In the genomic region with DNA sequence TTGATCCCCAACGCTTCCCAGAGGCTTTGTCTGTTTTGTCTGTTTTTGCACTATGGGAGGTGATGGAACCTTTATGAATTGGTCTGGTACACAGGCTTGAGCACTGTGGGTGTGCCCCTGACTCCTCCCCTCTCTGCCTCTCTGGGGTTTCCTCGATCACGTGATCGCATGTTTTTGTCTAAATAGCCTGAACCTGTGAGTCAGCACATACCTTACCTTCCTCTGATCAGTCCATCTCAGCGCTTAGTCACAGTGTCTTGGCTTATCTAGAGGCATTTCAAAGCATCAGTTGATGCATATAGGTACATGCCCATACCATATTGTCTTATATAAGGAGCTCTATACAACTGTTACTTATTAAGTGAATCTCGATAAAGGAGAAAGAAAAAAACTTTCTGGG, we compare ENCODE assay signal across 10 mouse cellular contexts.
DNase-seq lines count a peak whose midpoint lies in the region; ATAC-seq and TF ChIP-seq lines count a peak whose summit lies in the region.
"Had no signal": no experiment of that assay in that cellular context is flagged by ENCODE, and none has a peak within 500 bp of the region (broad histone marks: within the 10 kb centered on the region; RNA-seq: fewer than 3 reads in every experiment).

No protein-coding gene starts in this region.

- no peaks in the 10 kb centered on the region for H3K9me3 ChIP-seq in heart, embryonic 11.5 days (replicated peaks; ENCODE audit: control insufficient read depth, low read length)
- H3K9me3 ChIP-seq in liver, embryonic 16.5 days (replicated peaks; ENCODE audit: control insufficient read depth, low read length), result no peaks in the 10 kb centered on the region

- peak overlapping the region; percentile 61 for H3K27ac ChIP-seq in heart, embryonic 11.5 days (ENCODE audit: low read depth, low read length)
- H3K27ac ChIP-seq in liver, embryonic 16.5 days (ENCODE audit: low read length), result peak overlapping the region; percentile 16; the same call in 1 of the 2 replicates

- H3K9ac ChIP-seq in heart, embryonic 11.5 days (ENCODE audit: low read depth, low read length), result no peak overlapping the region
- no peak overlapping the region for H3K9ac ChIP-seq in liver, embryonic 16.5 days (ENCODE audit: low read depth, low read length)

- DNase-seq in heart, adult 9 months (ENCODE audit: low spot score in 2 of 2), result no peak
- DNase-seq in c-Kit-positive CD71-positive TER-119-negative erythroid progenitor cells, embryonic 14.5 days (ENCODE audit: low read depth), result peak; percentile 64
- DNase-seq in cerebellum, adult 11 months, result no peak
- DNase-seq in frontal cortex, postnatal 25 days (ENCODE audit: low spot score in 2 of 2), result no peak
- DNase-seq in gastrocnemius, postnatal 4 days (ENCODE audit: low spot score in 2 of 2), result no peak
- DNase-seq: cerebellum, postnatal 14 days; kidney, adult 18-20 months had no signal

- H3K79me2 ChIP-seq in C2C12 (ENCODE audit: control insufficient read depth, insufficient read depth), result no peaks in the 10 kb centered on the region

- H3ac ChIP-seq in C2C12 (ENCODE audit: control insufficient read depth, insufficient read length, low read depth), result no peak overlapping the region

- TF ChIP-seq CTCF in C2C12 (IDR thresholded peaks at IDR 0.05; ENCODE audit: control insufficient read depth, insufficient read depth, insufficient read length), result no peak

- no peaks in the 10 kb centered on the region for H3K79me3 ChIP-seq in C2C12 (ENCODE audit: low read depth)

- H3K4me1 ChIP-seq in heart, embryonic 11.5 days (ENCODE audit: control insufficient read depth, insufficient read depth, low read length), result 0 out of 2 replicates have a peak, but pooled peaks cover 3% of the 10 kb centered on the region
- H3K4me1 ChIP-seq in liver, embryonic 16.5 days (ENCODE audit: control insufficient read depth, low read depth, low read length), result peaks cover 13% of the 10 kb centered on the region

- H3K4me3 ChIP-seq in heart, embryonic 11.5 days (ENCODE audit: low read depth, low read length), result no peak overlapping the region
- no peak overlapping the region for H3K4me3 ChIP-seq in C2C12 (ENCODE audit: insufficient read depth, poor library complexity, severe bottlenecking)
- H3K4me3 ChIP-seq in liver, embryonic 16.5 days (ENCODE audit: low read depth, low read length), result no peak overlapping the region

- ATAC-seq in heart, embryonic 11.5 days (replicated peaks; ENCODE audit: insufficient number of reproducible peaks, low FRiP score, low TSS enrichment), result peak; percentile 87
- ATAC-seq in liver, embryonic 16.5 days (ENCODE audit: low read depth), result peak; percentile 88

- WGBS in heart, embryonic 11.5 days (ENCODE audit: insufficient replicate concordance), result 46% methylated on average over 6 of the region's 6 CpGs
- 33% methylated on average over 6 of the region's 6 CpGs for WGBS in liver, embryonic 16.5 days (ENCODE audit: insufficient replicate concordance)

- H3K4me2 ChIP-seq in heart, embryonic 11.5 days, result no peak overlapping the region
- no peak overlapping the region for H3K4me2 ChIP-seq in liver, embryonic 16.5 days (ENCODE audit: low read depth, low read length)

- H3K36me3 ChIP-seq in heart, embryonic 11.5 days (ENCODE audit: control insufficient read depth, insufficient read depth, low read length), result no peaks in the 10 kb centered on the region
- H3K36me3 ChIP-seq in C2C12 (ENCODE audit: control insufficient read depth, insufficient read depth), result no peaks in the 10 kb centered on the region
- H3K36me3 ChIP-seq in liver, embryonic 16.5 days (ENCODE audit: control insufficient read depth, insufficient read depth), result no peaks in the 10 kb centered on the region

- peaks cover 4% of the 10 kb centered on the region for H3K27me3 ChIP-seq in heart, embryonic 11.5 days (ENCODE audit: control insufficient read depth, insufficient read depth, low read length)
- no peaks in the 10 kb centered on the region for H3K27me3 ChIP-seq in C2C12 (ENCODE audit: control insufficient read depth, insufficient read depth, insufficient read length)
- peaks cover 30% of the 10 kb centered on the region for H3K27me3 ChIP-seq in liver, embryonic 16.5 days (ENCODE audit: control insufficient read depth, insufficient read depth, low read depth, low read length)

TF ChIP-seq in C2C12, 6 proteins besides CTCF, POLR2A, EP300 and RAD21:
- TF ChIP-seq USF1 (IDR thresholded peaks at IDR 0.05; ENCODE audit: low read depth) (peak; percentile 93), MYOD1 (IDR thresholded peaks at IDR 0.05; ENCODE audit: control insufficient read depth, insufficient read length, low read depth) (no peak)
